18 mouse cellular contexts compared by ENCODE assay signal in the genomic region with DNA sequence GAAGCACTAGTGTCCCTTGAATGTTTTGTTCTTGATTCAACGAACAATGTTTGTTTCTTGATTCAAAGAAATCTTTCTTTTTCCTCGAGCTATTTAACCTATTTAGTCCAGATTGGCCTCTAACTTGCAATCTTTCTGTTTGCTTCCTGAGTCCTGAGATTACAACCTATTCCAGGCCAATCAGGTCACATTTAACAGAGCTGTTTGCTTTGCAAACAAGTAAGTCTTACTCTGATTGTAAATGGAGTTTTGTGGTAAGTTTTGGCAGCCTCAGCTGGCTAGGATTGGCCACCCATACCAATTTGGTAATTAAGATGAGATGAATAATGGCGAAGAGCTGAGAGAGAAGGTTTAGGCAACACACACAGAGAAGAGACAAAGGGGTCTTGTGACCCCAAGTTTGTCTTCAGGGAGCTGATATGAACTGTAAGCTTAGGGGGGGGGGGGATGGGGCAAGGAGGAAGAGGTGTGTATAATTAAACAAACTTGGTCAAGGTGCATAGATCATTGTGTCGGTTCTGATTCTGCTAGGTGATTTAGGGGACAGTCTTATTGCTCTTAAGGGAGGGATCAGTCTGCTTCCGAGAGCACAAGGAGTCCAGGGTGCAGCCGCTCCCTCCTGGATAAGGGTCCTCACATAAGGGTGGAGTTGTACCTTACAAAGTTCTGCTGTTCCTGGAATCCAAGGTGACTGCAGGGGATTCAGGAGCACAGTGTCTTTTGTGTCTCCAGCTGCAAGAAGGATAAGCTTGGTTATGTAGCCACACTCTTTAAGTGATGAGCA. TPM values are rescaled to one million over a fixed set of nuclear protein-coding genes. Genes with fewer than 3 reads are reported as not detected.
A peak's percentile ranks its signal among the peaks of the same experiment; 100 is the strongest.
DNase-seq lines count a peak whose midpoint lies in the region; ATAC-seq and TF ChIP-seq lines count a peak whose summit lies in the region.
"Had no signal": no experiment of that assay in that cellular context is flagged by ENCODE, and none has a peak within 500 bp of the region (broad histone marks: within the 10 kb centered on the region; RNA-seq: fewer than 3 reads in every experiment).

No protein-coding gene starts in this region.

- no peak overlapping the region for H3K9ac ChIP-seq in intestine, embryonic 14.5 days (ENCODE audit: low read length)
- no peak overlapping the region for H3K9ac ChIP-seq in intestine, embryonic 16.5 days (ENCODE audit: low read depth, low read length)
- no peak overlapping the region for H3K9ac ChIP-seq in stomach, embryonic 14.5 days (replicated peaks; ENCODE audit: low read depth, low read length)
- H3K9ac ChIP-seq: forebrain, embryonic 13.5 days; forebrain, postnatal 0 days; heart, embryonic 13.5 days; hindbrain, embryonic 12.5 days had no signal

- peak; percentile 89 for ATAC-seq in intestine, embryonic 14.5 days (replicated peaks; ENCODE audit: low FRiP score, low TSS enrichment, low read depth)
- peak; percentile 97 for ATAC-seq in intestine, embryonic 16.5 days
- ATAC-seq in stomach, embryonic 14.5 days (ENCODE audit: insufficient number of reproducible peaks, insufficient read depth, low FRiP score, low read depth): 0 out of 2 replicates have a peak, but pooled peaks have one; percentile 33
- no peak for ATAC-seq in frontal cortex, adult (ENCODE audit: low TSS enrichment)
- ATAC-seq: forebrain, embryonic 13.5 days; forebrain, postnatal 0 days had no signal

- 0 out of 2 replicates have a peak overlapping the region, but pooled peaks have one; percentile 15 for H3K4me2 ChIP-seq in intestine, embryonic 14.5 days (ENCODE audit: low read length)
- H3K4me2 ChIP-seq in intestine, embryonic 16.5 days (ENCODE audit: low read depth, low read length): no peak overlapping the region
- no peak overlapping the region for H3K4me2 ChIP-seq in stomach, embryonic 14.5 days (replicated peaks; ENCODE audit: low read depth, low read length)
- H3K4me2 ChIP-seq: forebrain, embryonic 13.5 days; heart, embryonic 13.5 days; hindbrain, embryonic 12.5 days had no signal

- no peaks in the 10 kb centered on the region for H3K27me3 ChIP-seq in intestine, embryonic 14.5 days (replicated peaks; ENCODE audit: control insufficient read depth, insufficient read depth, low read length)
- H3K27me3 ChIP-seq in intestine, embryonic 16.5 days (replicated peaks; ENCODE audit: control insufficient read depth, insufficient read depth, low read length): no peaks in the 10 kb centered on the region
- no peaks in the 10 kb centered on the region for H3K27me3 ChIP-seq in stomach, embryonic 14.5 days (ENCODE audit: control insufficient read depth, insufficient read depth, low read length)
- H3K27me3 ChIP-seq: forebrain, embryonic 13.5 days; heart, embryonic 13.5 days; hindbrain, embryonic 12.5 days had no signal

- DNase-seq in intestine, embryonic 14.5 days (ENCODE audit: low spot score): no peak
- DNase-seq in left cerebral cortex, adult 2 months (ENCODE audit: extremely low spot score in 1 of 2, low spot score in 2 of 2): no peak
- no peak for DNase-seq in ovary, postnatal 36 days (ENCODE audit: low spot score)
- DNase-seq: adrenal gland, adult 8-10 months; adrenal gland, postnatal 36 days; cerebellum, adult 2 months; cerebellum, postnatal 10 days; forebrain, postnatal 0 days; gastrocnemius, adult 2 months; gastrocnemius, postnatal 25 days; heart, postnatal 4 days had no signal

- H3K27ac ChIP-seq in intestine, embryonic 14.5 days (ENCODE audit: low read depth): peak overlapping the region; percentile 34; the same call in 1 of the 2 replicates
- peak overlapping the region; percentile 38 for H3K27ac ChIP-seq in intestine, embryonic 16.5 days (ENCODE audit: low read length)
- no peak overlapping the region; the same call in 1 of the 2 replicates for H3K27ac ChIP-seq in stomach, embryonic 14.5 days (ENCODE audit: low read length)
- no peak overlapping the region for H3K27ac ChIP-seq in left cerebral cortex, adult 2 months
- H3K27ac ChIP-seq: embryonic facial prominence, embryonic 10.5 days; forebrain, embryonic 13.5 days; gastrocnemius, adult 2 months; heart, embryonic 13.5 days; hindbrain, embryonic 12.5 days had no signal

- no peaks in the 10 kb centered on the region for H3K36me3 ChIP-seq in intestine, embryonic 14.5 days (ENCODE audit: control insufficient read depth, insufficient read depth, low read length)
- no peaks in the 10 kb centered on the region for H3K36me3 ChIP-seq in intestine, embryonic 16.5 days (ENCODE audit: control insufficient read depth, insufficient read depth, low read length)
- H3K36me3 ChIP-seq in stomach, embryonic 14.5 days (ENCODE audit: control insufficient read depth, insufficient read depth, low read length): no peaks in the 10 kb centered on the region
- H3K36me3 ChIP-seq: embryonic facial prominence, embryonic 10.5 days; heart, embryonic 13.5 days; hindbrain, embryonic 12.5 days had no signal

- no peaks in the 10 kb centered on the region for H3K9me3 ChIP-seq in intestine, embryonic 14.5 days (ENCODE audit: control insufficient read depth, low read length)
- H3K9me3 ChIP-seq in intestine, embryonic 16.5 days (ENCODE audit: control insufficient read depth, low read length): no peaks in the 10 kb centered on the region
- H3K9me3 ChIP-seq in stomach, embryonic 14.5 days (ENCODE audit: control insufficient read depth, low read depth, low read length): no peaks in the 10 kb centered on the region
- H3K9me3 ChIP-seq: embryonic facial prominence, embryonic 10.5 days; forebrain, embryonic 13.5 days; heart, embryonic 13.5 days; hindbrain, embryonic 12.5 days had no signal

- no peaks in the 10 kb centered on the region for H3K4me1 ChIP-seq in intestine, embryonic 14.5 days (replicated peaks; ENCODE audit: control insufficient read depth, insufficient read depth, low read length)
- no peaks in the 10 kb centered on the region for H3K4me1 ChIP-seq in intestine, embryonic 16.5 days (ENCODE audit: control insufficient read depth, insufficient read depth, low read length)
- H3K4me1 ChIP-seq in stomach, embryonic 14.5 days (ENCODE audit: control insufficient read depth, insufficient read depth, low read length): no peaks in the 10 kb centered on the region
- H3K4me1 ChIP-seq: embryonic facial prominence, embryonic 10.5 days; forebrain, embryonic 13.5 days; hindbrain, embryonic 12.5 days had no signal

- intact Hi-C loops in left cerebral cortex, adult 2 months (cut with DNase I): no loop called here

- WGBS in intestine, embryonic 14.5 days: 52% methylated on average over 6 of the region's 6 CpGs
- WGBS in intestine, embryonic 16.5 days: 49% methylated on average over 6 of the region's 6 CpGs
- 54% methylated on average over 6 of the region's 6 CpGs for WGBS in stomach, embryonic 14.5 days

- no peak overlapping the region for H3K4me3 ChIP-seq in intestine, embryonic 14.5 days (ENCODE audit: low read depth, low read length)
- no peak overlapping the region for H3K4me3 ChIP-seq in intestine, embryonic 16.5 days (ENCODE audit: low read length)
- H3K4me3 ChIP-seq in stomach, embryonic 14.5 days (ENCODE audit: low read depth, low read length): no peak overlapping the region
- no peak overlapping the region for H3K4me3 ChIP-seq in left cerebral cortex, adult 2 months
- H3K4me3 ChIP-seq: embryonic facial prominence, embryonic 10.5 days; forebrain, embryonic 13.5 days; gastrocnemius, adult 2 months; heart, embryonic 13.5 days; hindbrain, embryonic 12.5 days had no signal

- no peak for TF ChIP-seq CTCF in left cerebral cortex, adult 2 months (IDR thresholded peaks at IDR 0.05)

RNA-seq across cellular contexts. Expression of a gene that starts 43.9 kb away (rescaled TPM):
- polyA plus RNA-seq in intestine, embryonic 14.5 days (2014; fragmentation: Nextera tagmentation; extraction: Ambion mirVana): 114 and 133 TPM in 2 replicates
- 202 and 210 TPM in 2 replicates for polyA plus RNA-seq in intestine, embryonic 16.5 days (2015; fragmentation: Nextera tagmentation; extraction: Ambion mirVana)
- 47.8 and 51.7 TPM in 2 replicates for polyA plus RNA-seq in stomach, embryonic 14.5 days (2014; fragmentation: Nextera tagmentation; extraction: Ambion mirVana)
- total RNA-seq in left cerebral cortex, adult 2 months (2021): 10 to 100 TPM; 11.3 to 12.1 TPM

Comparison
In these comparisons a context has a peak if more than half of its experiments do, and no peak if none do; other contexts are left out.
1. H3K27ac ChIP-seq: peak in intestine, embryonic 14.5 days (single experiment) and intestine, embryonic 16.5 days (single experiment); none in stomach, embryonic 14.5 days (single experiment) and left cerebral cortex, adult 2 months (single experiment).